Mouse (Mus musculus) lung, postnatal 14 days (tissue): Measurements from ENCODE around the gene Irf1.

ENCODE experiments used
- DNase-seq: peaks from one replicate; pipeline ENCODE4 v3.0.0; 2021

Gene Irf1

DNA sequence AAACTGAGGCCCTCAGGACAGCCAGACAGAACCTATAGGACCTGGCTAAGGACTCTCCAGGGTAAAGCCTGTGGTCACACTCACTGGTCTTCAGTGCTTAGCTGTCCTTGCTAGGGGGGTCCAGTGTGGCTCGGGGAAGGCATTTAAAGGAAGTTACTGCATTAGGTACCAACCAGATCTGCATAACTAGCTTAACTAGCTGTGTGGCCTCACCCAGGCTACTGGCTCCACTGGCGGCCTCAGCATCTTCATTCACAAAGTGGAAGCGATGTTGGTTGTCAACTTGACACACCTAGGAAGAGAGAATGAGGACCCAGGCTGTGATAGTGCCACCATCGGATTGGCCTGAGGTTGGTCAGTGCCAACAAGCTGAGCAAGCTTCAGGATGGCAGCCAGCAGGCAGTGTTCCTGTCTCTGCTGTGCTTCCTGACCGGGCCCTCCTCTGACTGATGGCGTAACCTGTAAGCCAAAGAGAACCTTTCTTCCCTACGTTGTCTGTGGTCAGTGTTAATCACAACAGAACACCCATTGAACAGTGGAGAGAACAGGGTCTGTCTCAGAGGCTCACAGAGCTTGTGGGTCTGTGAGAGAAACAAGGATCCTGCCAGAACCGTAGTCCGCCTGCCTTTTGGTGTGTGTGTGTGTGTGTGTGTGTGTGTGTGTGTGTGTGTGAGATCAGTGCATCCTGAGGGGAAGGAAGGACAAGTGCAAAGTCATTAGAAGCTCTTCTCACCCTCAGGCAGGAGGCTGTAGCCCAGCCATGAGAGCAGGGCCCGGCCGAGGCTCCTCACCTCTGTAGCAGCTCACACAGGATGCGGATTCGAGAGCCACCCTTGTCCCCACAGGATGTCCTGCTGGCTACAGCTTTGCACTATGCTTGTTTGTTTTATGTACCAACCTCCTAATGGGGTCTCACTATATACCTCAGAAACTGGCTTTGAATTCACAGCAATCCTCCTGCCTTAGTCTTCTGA lies 16.5 kb downstream of the Irf1 start:
- peak; percentile 53 for DNase-seq

DNA sequence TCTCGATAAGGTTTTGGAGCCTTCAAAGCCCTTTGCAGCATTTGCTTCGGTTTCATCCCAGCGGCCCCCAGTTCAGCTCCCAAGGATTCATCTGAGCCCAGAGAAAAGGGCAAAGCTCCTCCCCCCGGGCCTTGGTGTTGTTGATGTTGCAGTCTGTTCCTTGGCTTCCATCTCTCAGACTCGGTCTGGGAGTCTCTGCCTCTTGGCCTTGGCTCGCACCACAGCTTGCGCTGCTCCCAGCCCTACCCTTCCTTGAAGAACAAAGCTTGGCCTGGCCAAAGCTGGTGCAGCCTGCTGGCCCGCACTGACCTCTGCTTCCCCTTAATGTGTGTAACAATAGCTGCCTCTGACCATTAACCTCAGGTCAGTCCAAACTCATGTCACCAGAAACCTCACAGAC lies 18.4 kb downstream of the Irf1 start:
- DNase-seq: peak; percentile 74

- DNase-seq: no peak
Measured at GRCm38 (mm10) chr11:53789277-53789676, 19.5 kb downstream of the Irf1 start.

GRCm38 (mm10) chr11:53792986-53793385 lies 23.2 kb downstream of the Irf1 start:
- DNase-seq: no peak

- no peak for DNase-seq
Measured at GRCm38 (mm10) chr11:53794015-53794414, 24.2 kb downstream of the Irf1 start.

DNA sequence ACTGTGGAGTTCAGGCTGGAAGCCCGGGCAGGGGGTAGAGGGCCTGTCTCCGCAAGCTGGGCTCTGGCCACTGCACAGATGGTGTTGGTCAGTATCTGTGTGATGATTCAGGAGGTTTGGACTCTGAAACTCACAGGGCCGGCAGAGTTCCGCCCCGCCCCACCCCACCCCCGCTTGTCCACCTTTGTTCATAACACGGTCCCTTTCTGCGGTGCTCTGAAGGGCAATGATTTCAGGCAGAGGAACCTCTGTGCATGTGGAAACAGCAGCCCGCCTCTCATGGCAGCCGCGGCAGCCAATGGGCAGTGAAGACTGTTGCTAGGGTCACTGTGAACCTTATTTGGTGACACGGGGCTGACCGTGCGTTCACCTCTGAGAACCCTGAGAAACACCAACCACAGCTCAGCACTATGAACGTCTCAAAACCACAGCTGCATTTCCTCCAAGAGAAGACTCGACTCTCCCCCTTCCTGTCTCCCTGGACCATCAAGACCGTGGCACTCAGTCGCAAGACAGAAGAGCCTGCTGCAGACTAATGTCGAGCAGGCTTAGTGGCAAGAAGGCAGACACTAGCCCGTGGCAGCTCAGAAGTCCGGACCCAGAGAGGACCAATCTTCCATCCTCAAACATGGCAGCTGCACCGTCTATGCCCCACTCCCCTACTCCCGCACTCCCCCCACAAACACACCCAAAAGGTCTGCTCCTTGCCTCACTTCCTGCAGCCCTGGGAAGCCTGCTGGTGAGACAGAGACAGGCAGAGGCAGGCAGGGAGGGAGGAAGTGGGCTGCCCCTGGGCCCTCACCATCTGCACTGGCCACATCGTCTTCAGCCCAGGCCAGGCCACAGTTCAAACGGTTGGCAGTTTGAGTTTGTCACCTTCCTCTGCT lies 25.1 kb downstream of the Irf1 start:
- peak; percentile 59 for DNase-seq

GRCm38 (mm10) chr11:53795813-53796212 lies 26.0 kb downstream of the Irf1 start:
- no peak for DNase-seq

- peak; percentile 73 for DNase-seq
Measured at GRCm38 (mm10) chr11:53796409-53797151, 26.8 kb downstream of the Irf1 start.

GRCm38 (mm10) chr11:53797386-53797920 lies 27.6 kb downstream of the Irf1 start:
- DNase-seq: no peak

- DNase-seq: no peak
Measured at GRCm38 (mm10) chr11:53798041-53798711, 28.4 kb downstream of the Irf1 start.

GRCm38 (mm10) chr11:53800036-53800435 lies 30.2 kb downstream of the Irf1 start:
- DNase-seq: no peak

- no peak for DNase-seq
Measured at GRCm38 (mm10) chr11:53800975-53801374, 31.2 kb downstream of the Irf1 start.

DNA sequence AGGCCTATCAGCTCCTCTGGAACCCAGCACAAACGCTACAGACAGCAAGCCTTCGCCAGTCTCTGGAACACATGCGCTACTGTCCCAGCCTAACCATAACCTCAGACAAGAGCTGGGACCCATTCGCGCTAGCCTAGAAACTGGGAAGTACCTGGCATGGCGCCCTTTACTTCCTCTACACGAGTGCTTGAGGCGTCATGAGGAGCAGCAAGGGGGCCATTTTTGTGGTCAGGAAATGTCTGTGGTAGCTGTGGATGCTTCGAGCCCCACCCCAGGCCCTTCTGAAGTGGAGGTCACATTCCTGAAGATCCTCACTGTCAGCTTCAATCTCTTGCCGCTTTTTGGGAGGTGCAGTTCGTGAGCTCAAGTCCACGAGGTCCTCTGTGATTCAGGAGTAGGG lies 33.3 kb downstream of the Irf1 start:
- DNase-seq: no peak

DNA sequence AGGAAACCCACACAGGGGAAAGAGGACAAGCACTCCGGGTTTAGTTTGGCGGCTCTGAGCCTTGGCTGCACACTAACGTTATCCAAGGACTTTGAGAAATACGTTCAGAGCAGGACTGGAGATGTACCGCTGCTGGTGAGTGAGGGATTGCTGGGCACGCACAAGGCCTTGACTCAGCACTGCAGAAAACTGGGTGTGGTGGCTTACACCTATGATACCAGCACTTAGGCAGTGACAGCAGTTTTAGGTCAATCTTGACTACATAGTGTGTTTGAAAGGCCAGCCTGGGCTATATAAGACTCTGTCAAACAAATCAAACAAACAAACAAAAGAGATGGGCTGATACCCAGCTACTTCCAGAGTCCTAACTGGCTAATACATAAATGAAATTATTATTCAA lies 33.7 kb downstream of the Irf1 start:
- DNase-seq: no peak

- DNase-seq: no peak
Measured at GRCm38 (mm10) chr11:53804569-53805344, 34.9 kb downstream of the Irf1 start.

- peak; percentile 81 for DNase-seq
Measured at GRCm38 (mm10) chr11:53805786-53806185, 36.0 kb downstream of the Irf1 start.

DNA sequence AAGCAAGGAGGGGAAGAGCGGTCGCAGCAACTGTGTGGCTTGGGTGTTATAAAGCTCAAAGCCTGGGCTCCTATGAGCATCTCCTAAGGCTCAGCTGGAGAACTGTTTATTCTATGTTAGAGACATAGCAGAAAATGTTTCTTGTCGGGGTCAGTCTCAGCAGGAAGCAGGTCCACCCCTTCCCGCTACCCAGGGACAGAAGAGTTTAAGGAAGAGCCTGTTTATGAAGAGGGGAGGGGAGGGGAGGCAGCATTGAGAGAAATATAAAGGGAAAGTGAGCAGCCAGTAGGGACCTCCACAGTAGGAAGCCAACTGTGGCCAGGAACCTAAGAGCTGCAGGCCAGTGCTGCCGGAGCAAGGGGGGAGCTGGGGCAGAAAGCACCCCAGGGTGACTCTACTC lies 39.5 kb downstream of the Irf1 start:
- no peak for DNase-seq

GRCm38 (mm10) chr11:53810156-53810555 lies 40.3 kb downstream of the Irf1 start:
- no peak for DNase-seq

GRCm38 (mm10) chr11:53810749-53811148 lies 40.9 kb downstream of the Irf1 start:
- no peak for DNase-seq

- DNase-seq: no peak
Measured at GRCm38 (mm10) chr11:53811312-53811711, 41.5 kb downstream of the Irf1 start.
